Mouse (Mus musculus) forebrain, embryonic 14.5 days (tissue): ENCODE data around the gene Cdc42. TPM values are rescaled to one million over a fixed set of nuclear protein-coding genes. Genes with fewer than 3 reads are reported as not detected.

Experiments
- ATAC-seq: fragments of 200-750 bp; cut with Nextera tagmentation; 2 replicates; pipeline ENCODE4 v1.8.0; 2017; ENCODE audit warnings: mild to moderate bottlenecking, moderate library complexity
- DNase-seq: peaks from one replicate; pipeline ENCODE4 v3.0.0-alpha.2; 2015; ENCODE audit warnings: low spot score
- H3K27ac ChIP-seq: fragments of 300-500 bp; sonication (generic); 2 replicates; pipeline ENCODE4 v1.5.1; 2014; ENCODE audit warnings: low read depth, mild to moderate bottlenecking, control low read depth, low read length, moderate library complexity
- H3K27me3 ChIP-seq: fragments of 300-500 bp; sonication (generic); replicated peaks from 2 replicates; pipeline ENCODE4 v1.6.1; 2014; ENCODE audit warnings: low read length, control low read depth, mixed read lengths; ENCODE audit not compliant: control insufficient read depth, insufficient read depth
- H3K36me3 ChIP-seq: fragments of 300-500 bp; sonication (generic); 2 replicates; pipeline ENCODE4 v1.6.1; 2014; ENCODE audit warnings: low read length, control low read depth; ENCODE audit not compliant: control insufficient read depth, insufficient read depth
- H3K4me1 ChIP-seq: fragments of 300-500 bp; sonication (generic); 2 replicates; pipeline ENCODE4 v1.6.1; 2014; ENCODE audit warnings: antibody characterized with exemption, low read length, control low read depth; ENCODE audit not compliant: control insufficient read depth, insufficient read depth
- H3K4me2 ChIP-seq: fragments of 300-500 bp; sonication (generic); 2 replicates; pipeline ENCODE4 v1.6.1; 2014; ENCODE audit warnings: mild to moderate bottlenecking, control low read depth, low read length
- H3K4me3 ChIP-seq: fragments of 300-500 bp; sonication (generic); 2 replicates; pipeline ENCODE4 v1.5.1; 2014; ENCODE audit warnings: low read depth, low read length, control low read depth
- H3K9ac ChIP-seq: fragments of 300-500 bp; sonication (generic); 2 replicates; pipeline ENCODE4 v1.6.1; 2014; ENCODE audit warnings: mild to moderate bottlenecking, low read length, control low read depth, moderate library complexity
- H3K9me3 ChIP-seq: fragments of 300-500 bp; sonication (generic); replicated peaks from 2 replicates; pipeline ENCODE4 v1.6.1; 2016; ENCODE audit warnings: low read length, control low read depth, mixed read lengths; ENCODE audit not compliant: control insufficient read depth
- WGBS: fragments of 180-500 bp; shearing (Covaris S2); extraction: QIAGEN DNeasy Blood & Tissue Kit; methylation state at CpG from one replicate; pipeline ENCODE4 v1.1.7; 2014; 5-methylcytosine and 5-hydroxymethylcytosine counted together
- polyA plus RNA-seq: library from polyadenylated mRNA; unstranded; fragments of >200 nt; fragmentation: Nextera tagmentation; extraction: Ambion mirVana; gene quantifications from 2 replicates; pipeline ENCODE4 v1.2.1, GENCODE M21; 2014

Gene Cdc42
- polyA plus RNA-seq, 1 experiment from 2014 or later, result 928 TPM

DNA sequence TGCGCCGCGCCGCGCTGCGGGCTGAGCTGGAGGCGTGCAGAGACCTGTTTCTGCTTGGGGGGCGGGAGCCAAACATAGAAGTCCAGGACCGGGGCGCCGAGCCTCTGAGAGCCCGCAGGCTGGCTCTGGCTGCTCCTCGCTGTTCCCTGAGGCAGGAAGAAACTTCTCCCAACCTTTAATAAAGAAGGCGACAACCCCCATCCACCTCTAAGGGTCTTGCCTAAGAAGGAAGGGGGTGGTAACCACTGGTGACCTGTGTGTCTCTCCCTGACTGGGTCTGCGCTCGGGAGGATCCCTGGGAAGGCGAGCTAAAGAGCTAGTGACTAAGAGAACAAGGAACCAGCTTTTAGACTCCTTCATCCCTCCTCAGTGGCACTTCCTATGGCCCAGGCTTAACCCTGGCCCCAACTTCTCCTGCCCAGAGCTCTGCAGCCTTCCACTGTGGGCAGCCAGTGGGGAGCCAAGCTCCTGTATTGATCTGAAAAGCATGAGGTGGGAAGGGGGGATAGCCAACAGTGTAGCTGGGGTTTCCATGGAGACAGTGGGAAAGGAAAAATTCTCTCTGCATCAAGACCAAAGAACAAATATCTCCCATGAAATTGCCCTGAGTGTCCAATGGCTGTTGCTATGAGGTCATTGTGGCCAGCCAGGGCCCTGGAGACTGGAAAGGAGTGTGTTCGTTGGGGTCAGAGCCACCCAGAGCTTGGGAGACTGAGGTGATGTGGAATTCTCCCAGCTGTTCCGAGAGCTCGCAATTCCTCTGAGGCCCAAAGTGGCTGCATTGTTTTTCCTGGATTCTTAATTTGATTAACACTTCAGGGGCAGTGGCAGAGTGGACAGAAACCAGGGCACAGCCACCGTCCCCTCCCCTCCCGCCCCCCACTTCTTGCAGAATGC lies 79.1 kb downstream of the Cdc42 start:
- Histone ChIP-seq H3K9me3 (no peaks in the 10 kb centered on the region), H3K4me1 (peaks cover 10% of the 10 kb centered on the region; the same call in 1 of the 2 replicates), H3K9ac (peak overlapping the region; percentile 54), H3K27me3 (peaks cover 65% of the 10 kb centered on the region), H3K27ac (no peak overlapping the region), H3K4me2 (peak overlapping the region; percentile 82), H3K36me3 (no peaks in the 10 kb centered on the region), H3K4me3 (peak overlapping the region; percentile 43)
- peak; percentile 50 for DNase-seq
- WGBS, result 2% methylated on average over 22 of the region's 22 CpGs
- peak; percentile 29; the same call in 1 of the 2 replicates for ATAC-seq

DNA sequence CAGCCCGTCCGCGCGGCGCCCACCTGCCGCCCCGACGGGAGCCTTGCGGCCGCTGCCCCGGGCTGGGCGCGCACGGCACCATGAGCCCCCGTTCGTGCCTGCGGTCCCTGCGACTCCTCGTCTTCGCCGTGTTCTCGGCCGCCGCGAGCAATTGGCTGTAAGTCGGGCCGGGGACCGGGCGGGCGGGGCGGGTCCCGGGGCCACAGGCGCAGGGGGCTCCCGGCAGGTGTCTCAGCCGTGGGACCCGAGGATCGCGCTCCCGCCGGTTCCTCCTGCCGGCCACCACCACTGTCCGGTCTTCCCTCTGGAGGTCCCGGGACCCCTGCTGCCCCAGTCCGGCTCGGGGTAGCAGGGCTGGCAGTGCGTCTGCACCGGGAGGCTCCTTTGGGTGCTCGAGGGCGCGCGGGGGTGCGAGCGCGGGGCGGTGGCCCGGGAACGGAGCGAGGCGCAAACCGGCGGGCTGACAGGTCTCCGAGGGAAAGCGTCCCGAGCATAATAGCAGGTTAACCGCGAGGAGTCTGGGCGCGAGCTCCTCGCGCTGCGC lies 79.8 kb downstream of the Cdc42 start:
- Histone ChIP-seq H3K9me3 (no peaks in the 10 kb centered on the region), H3K27me3 (peaks cover 65% of the 10 kb centered on the region), H3K9ac (peak overlapping the region; percentile 54), H3K4me3 (peak overlapping the region; percentile 43), H3K4me2 (peak overlapping the region; percentile 82), H3K4me1 (peaks cover 8% of the 10 kb centered on the region; the same call in 1 of the 2 replicates), H3K27ac (no peak overlapping the region), H3K36me3 (no peaks in the 10 kb centered on the region)
- WGBS, result under 1% methylated on average over 44 of the region's 71 CpGs
- ATAC-seq (no peak), DNase-seq (no peak)

DNA sequence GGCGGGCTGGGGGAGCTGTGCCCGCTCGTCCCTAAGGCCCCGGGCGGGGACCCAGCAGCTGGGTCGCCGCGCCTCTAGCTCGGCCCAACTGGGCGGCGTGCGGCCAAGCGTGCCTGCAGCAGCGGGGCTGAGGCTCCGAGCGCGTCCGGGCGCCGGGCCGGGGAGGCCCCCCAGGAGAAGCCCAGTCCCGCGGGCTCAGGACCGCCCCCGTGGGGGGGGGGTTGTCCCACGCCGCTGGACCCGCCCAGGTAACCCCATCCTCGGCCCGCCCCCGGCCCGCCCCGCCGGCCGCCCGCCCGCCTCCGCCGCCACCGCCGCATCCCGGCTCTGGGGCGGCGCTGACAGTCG lies 80.4 kb downstream of the Cdc42 start, which contains the start of gene Wnt4:
Gene Wnt4 (plus strand): TSS at position 324 of the 348 bp plus-strand sequence.
- WGBS, result no CpG with 5 or more reads among the region's 45 CpGs
- Histone ChIP-seq H3K4me2 (peak within 1 kb of the TSS; percentile 82), H3K4me1 (peaks cover 8% of the 10 kb centered on the region; the same call in 1 of the 2 replicates), H3K27me3 (peaks cover 62% of the 10 kb centered on the region), H3K27ac (no peak within 1 kb of the TSS), H3K9ac (peak within 1 kb of the TSS; percentile 54), H3K36me3 (no peaks in the 10 kb centered on the region), H3K9me3 (no peaks in the 10 kb centered on the region), H3K4me3 (peak within 1 kb of the TSS; percentile 43)
- DNase-seq (peak; percentile 52), ATAC-seq (peak; percentile 52)

DNA sequence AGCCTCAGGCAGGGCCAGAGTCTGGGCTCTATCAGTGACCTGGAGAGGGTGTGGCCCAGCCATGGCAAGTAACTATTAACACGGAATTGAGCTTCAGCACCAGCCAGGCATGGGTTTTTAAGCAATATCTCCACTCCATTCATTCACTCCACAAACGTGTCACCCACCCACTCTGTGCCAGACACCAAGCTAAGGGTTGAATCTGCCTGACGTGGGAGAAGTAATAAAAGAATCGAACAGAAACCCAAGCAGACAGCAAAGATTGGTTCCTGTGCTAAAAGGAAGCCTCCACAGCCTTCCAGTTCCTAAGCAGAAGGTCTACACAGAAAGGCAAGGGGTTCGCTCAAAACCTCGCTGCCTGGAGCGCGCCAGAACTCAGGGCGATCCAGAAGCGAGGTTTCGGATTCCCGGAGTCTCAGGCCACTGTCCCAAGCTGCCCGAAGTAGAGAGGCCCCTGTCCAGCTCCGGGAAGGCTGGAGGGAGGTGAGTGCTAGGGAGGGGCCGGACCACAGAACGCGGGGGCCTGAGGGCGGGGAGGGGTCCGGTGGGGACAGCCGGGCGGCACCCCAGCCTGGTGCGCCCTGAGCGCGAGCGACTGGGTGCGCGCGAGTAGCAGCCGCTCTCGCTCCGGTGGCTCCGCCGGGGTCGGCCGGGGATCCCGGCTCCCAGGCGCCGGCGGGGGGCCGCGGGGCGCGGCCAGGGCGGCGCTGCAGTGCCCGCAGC lies 80.9 kb downstream of the Cdc42 start:
- Histone ChIP-seq H3K36me3 (no peaks in the 10 kb centered on the region), H3K9ac (peak overlapping the region; percentile 54; the same call in 1 of the 2 replicates), H3K4me3 (peak overlapping the region; percentile 43), H3K27ac (no peak overlapping the region), H3K4me1 (peaks cover 8% of the 10 kb centered on the region; the same call in 1 of the 2 replicates), H3K27me3 (peaks cover 62% of the 10 kb centered on the region), H3K4me2 (peak overlapping the region; percentile 82), H3K9me3 (no peaks in the 10 kb centered on the region)
- ATAC-seq (no peak), DNase-seq (no peak)
- WGBS, result 3% methylated on average over 44 of the region's 46 CpGs

DNA sequence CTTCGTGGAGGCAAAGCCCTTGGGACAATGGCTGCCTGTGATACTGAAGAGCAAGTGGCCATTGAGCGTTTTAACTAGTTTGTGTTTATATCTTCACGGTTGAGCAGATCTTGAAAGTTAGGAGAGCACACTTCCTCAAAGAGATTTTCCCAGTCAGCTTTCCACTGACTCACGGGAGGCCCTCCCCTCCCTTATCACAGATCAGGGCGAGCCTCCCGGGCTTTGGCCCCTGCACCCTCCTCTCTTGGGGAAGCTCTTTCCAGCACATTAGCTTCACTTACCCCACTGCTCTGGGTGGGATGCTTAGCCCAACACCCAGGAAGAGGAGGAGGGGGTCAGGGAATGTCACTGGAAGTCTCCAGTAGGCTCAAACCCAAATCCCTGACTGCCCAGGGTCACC lies 83.2 kb downstream of the Cdc42 start:
- Histone ChIP-seq H3K27ac (no peak overlapping the region), H3K4me3 (no peak overlapping the region), H3K9me3 (no peaks in the 10 kb centered on the region), H3K27me3 (peaks cover 43% of the 10 kb centered on the region), H3K9ac (no peak overlapping the region), H3K4me1 (peaks cover 8% of the 10 kb centered on the region; the same call in 1 of the 2 replicates), H3K36me3 (no peaks in the 10 kb centered on the region), H3K4me2 (no peak overlapping the region)
- WGBS, result 2% methylated on average over 6 of the region's 6 CpGs
- no peak for DNase-seq
- ATAC-seq, result no peak

DNA sequence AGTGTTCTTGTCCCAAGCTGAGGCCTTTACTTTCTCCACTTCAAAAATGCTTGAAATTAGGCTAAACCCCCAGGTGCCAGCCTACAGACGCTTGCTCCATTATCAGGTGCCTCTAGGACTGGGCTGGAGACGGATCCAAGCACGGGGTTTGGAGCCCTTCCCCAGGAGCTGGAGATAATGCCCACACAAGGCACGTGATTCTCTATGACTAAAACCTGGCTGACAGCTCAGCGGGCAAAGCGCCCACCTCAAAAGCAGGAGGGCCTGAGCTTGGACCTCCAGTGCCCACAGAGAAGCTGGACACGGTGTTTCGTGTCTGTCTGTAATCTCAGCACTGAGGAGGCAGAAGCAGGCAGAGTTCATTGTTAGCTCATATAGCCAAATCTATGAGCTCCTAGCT lies 85.7 kb downstream of the Cdc42 start:
- Histone ChIP-seq H3K4me3 (no peak overlapping the region), H3K27ac (no peak overlapping the region), H3K9me3 (no peaks in the 10 kb centered on the region), H3K36me3 (no peaks in the 10 kb centered on the region), H3K4me2 (no peak overlapping the region), H3K4me1 (no peaks in the 10 kb centered on the region), H3K9ac (no peak overlapping the region), H3K27me3 (peaks cover 20% of the 10 kb centered on the region)
- ATAC-seq, result no peak
- DNase-seq, result no peak
- WGBS, result 74% methylated on average over 8 of the region's 8 CpGs

Other genes with a start within 250 kb of the Cdc42 start
- 0.80 and 1.4 TPM in 2 replicates for gene Wnt4, start 80.2 kb downstream of the Cdc42 start, polyA plus RNA-seq
- gene Cela3a, start 52.1 kb upstream of the Cdc42 start, polyA plus RNA-seq, result not detected in 2 replicates
- gene Cela3b, start 72.8 kb upstream of the Cdc42 start, polyA plus RNA-seq, result not detected in 2 replicates
- gene 1700013G24Rik, start 95.6 kb upstream of the Cdc42 start, polyA plus RNA-seq, result not detected in 2 replicates
- 4.0 and 4.7 TPM in 2 replicates for gene Hspg2, start 111.0 kb upstream of the Cdc42 start, polyA plus RNA-seq
- gene Ldlrad2, start 216.8 kb upstream of the Cdc42 start, polyA plus RNA-seq, result not detected in 2 replicates
- gene Usp48, start 236.0 kb upstream of the Cdc42 start, polyA plus RNA-seq, result 52.4 and 68.4 TPM in 2 replicates